Mouse (Mus musculus) adrenal gland, adult (tissue): ENCODE measurements at regions not wholly inside any gene's neighbourhood (a gene's known extent, or its start where the extent isn't known, plus 50 kb on each side); places are given as distances from the start of the nearest gene placed in this dataset.
"Not testable (repeated sequence)": the region's sequence is repeated elsewhere in the genome, so short reads cannot be mapped to it uniquely, and the experiment has no call there.

ENCODE experiments used
- DNase-seq, 2 experiments: peaks; one replicate each; pipeline ENCODE4 v3.0.0; 2022 to 2023; ENCODE audit warnings: low spot score in 1 of 2; ENCODE audit not compliant: inconsistent age in 2 of 2

GRCm38 (mm10) chr13:65375273-65375672 lies 96.7 kb downstream of the Zfp369 start:
- not testable (repeated sequence) for DNase-seq

- DNase-seq = peak; percentile 8 to 52
Measured at GRCm38 (mm10) chr13:65379411-65379810, 100.8 kb downstream of the Zfp369 start.

GRCm38 (mm10) chr13:65414990-65415389 lies 97.5 kb upstream of the Gm10139 start:
- DNase-seq = not testable (repeated sequence)

- DNase-seq = peak in 1 of 2 experiments; percentile 31
Measured at GRCm38 (mm10) chr13:65420201-65420600, 92.3 kb upstream of the Gm10139 start.
